Mouse (Mus musculus): ENCODE measurements around the gene Gm29094.
"Not testable (repeated sequence)": the region's sequence is repeated elsewhere in the genome, so short reads cannot be mapped to it uniquely, and the experiment has no call there.

GRCm38 (mm10) chr9:89210353-89211064 is 11.3 kb downstream of the Gm29094 start, which contains the start of gene Mthfs:
- not testable (repeated sequence) for TF ChIP-seq CTCF (conservative IDR thresholded peaks at IDR 0.05; ENCODE audit: insufficient read depth, insufficient read length, low read depth, low read length); POLR2A (IDR thresholded peaks at IDR 0.05; ENCODE audit: low read depth, low read length)
